Mouse (Mus musculus) liver, embryonic 14.5 days (tissue): ENCODE measurements around the gene 1700025C18Rik. TPM values are rescaled to one million over a fixed set of nuclear protein-coding genes. Genes with fewer than 3 reads are reported as not detected.
A peak's percentile ranks its signal among the peaks of the same experiment; 100 is the strongest.

Source experiments
- ATAC-seq: fragments of 200-750 bp; cut with Nextera tagmentation; 2 replicates; pipeline ENCODE4 v1.8.0; 2017; ENCODE audit warnings: moderate number of reproducible peaks, mild to moderate bottlenecking, moderate library complexity; ENCODE audit not compliant: insufficient read depth
- DNase-seq, 3 experiments: peaks; one replicate each; pipeline ENCODE4 v3.0.0-alpha.2; 2012 to 2013; ENCODE audit warnings: low read depth in 3 of 3, low spot score in 3 of 3
- H3K27ac ChIP-seq: fragments of 300-500 bp; sonication (generic); 2 replicates; pipeline ENCODE4 v1.5.1; 2014; ENCODE audit warnings: moderate library complexity, mild to moderate bottlenecking, control low read depth, inconsistent platforms
- H3K27me3 ChIP-seq: fragments of 300-500 bp; sonication (generic); 2 replicates; pipeline ENCODE4 v1.6.1; 2014; ENCODE audit warnings: mild to moderate bottlenecking, low read length, moderate library complexity; ENCODE audit not compliant: control insufficient read depth, insufficient read depth
- H3K36me3 ChIP-seq: fragments of 300-500 bp; sonication (generic); replicated peaks from 2 replicates; pipeline ENCODE4 v1.6.1; 2014; ENCODE audit warnings: low read depth; ENCODE audit not compliant: control insufficient read depth, insufficient read depth
- H3K4me1 ChIP-seq, 2 experiments: fragments of 200-500 bp in 1 of 2; fragments of 300-500 bp in 1 of 2; sonication (generic) in 1 of 2; replicated peaks; 2 replicates each; pipeline ENCODE4 v1.6.1; 2012 to 2014; ENCODE audit warnings: antibody characterized with exemption in 1 of 2, inconsistent platforms in 1 of 2, low read length in 1 of 2; ENCODE audit not compliant: control insufficient read depth in 2 of 2, insufficient read depth in 2 of 2
- H3K4me2 ChIP-seq: fragments of 300-500 bp; sonication (generic); 2 replicates; pipeline ENCODE4 v1.6.1; 2014; ENCODE audit warnings: low read depth, mild to moderate bottlenecking, control low read depth, moderate library complexity
- H3K4me3 ChIP-seq, 2 experiments: fragments of 200-500 bp in 1 of 2; fragments of 300-500 bp in 1 of 2; sonication (generic) in 1 of 2; 2 replicates each; pipeline ENCODE4 v1.5.1; 2012 to 2014; ENCODE audit warnings: low read depth in 2 of 2, low read length in 2 of 2, mild to moderate bottlenecking in 2 of 2, control low read depth in 1 of 2, inconsistent platforms in 1 of 2, moderate library complexity in 1 of 2; ENCODE audit not compliant: insufficient read depth in 1 of 2
- H3K9ac ChIP-seq: fragments of 300-500 bp; sonication (generic); replicated peaks from 2 replicates; pipeline ENCODE4 v1.6.1; 2014; ENCODE audit warnings: mild to moderate bottlenecking, control low read depth, moderate library complexity
- H3K9me3 ChIP-seq: fragments of 300-500 bp; sonication (generic); 2 replicates; pipeline ENCODE4 v1.6.1; 2016; ENCODE audit warnings: low read length, mixed read lengths; ENCODE audit not compliant: control insufficient read depth
- CTCF ChIP-seq: IDR thresholded peaks from 2 replicates; pipeline ENCODE4 v1.5.1; 2016; ENCODE audit warnings: antibody characterized with exemption, low read depth, control low read depth
- EP300 ChIP-seq: IDR thresholded peaks from 2 replicates; pipeline ENCODE4 v1.6.1; 2016; ENCODE audit warnings: antibody characterized with exemption, low read depth
- WGBS: fragments of 180-500 bp; shearing (Covaris S2); extraction: QIAGEN DNeasy Blood & Tissue Kit; methylation state at CpG from one replicate; pipeline ENCODE4 v1.1.7; 2014; ENCODE audit not compliant: insufficient replicate concordance; 5-methylcytosine and 5-hydroxymethylcytosine counted together
- polyA plus RNA-seq, 2 experiments: library from polyadenylated mRNA; depleted of rRNA in 1 of 2; stranded (reverse) in 1 of 2; unstranded in 1 of 2; fragments of >200 nt; fragmentation: Nextera tagmentation in 1 of 2; extraction: Ambion mirVana in 1 of 2; gene quantifications; 2 replicates each; pipeline versions ENCODE4 v1.2.1 to v1.2.3; 2012 to 2014

The 1700025C18Rik gene
- polyA plus RNA-seq, 2 experiments = not detected

- TF ChIP-seq CTCF (no peak), EP300 (no peak)
- no peaks in the 10 kb centered on the region for H3K9me3 ChIP-seq
- no peaks in the 10 kb centered on the region for H3K4me1 ChIP-seq
- no peak within 1 kb of the TSS for H3K27ac ChIP-seq
- peak within 1 kb of the TSS; percentile 44 for H3K4me2 ChIP-seq
- H3K9ac ChIP-seq = no peak within 1 kb of the TSS
- H3K36me3 ChIP-seq = no peaks in the 10 kb centered on the region
- H3K4me3 ChIP-seq = peak within 1 kb of the TSS; percentile 33 to 56
- no peak for DNase-seq
- 4% methylated on average over 25 of the region's 25 CpGs for WGBS
- ATAC-seq = 0 out of 2 replicates have a peak, but pooled peaks have one; percentile 47
- peaks cover 2% of the 10 kb centered on the region for H3K27me3 ChIP-seq
These were observed 35.4 kb downstream of the 1700025C18Rik start, which contains the start of gene Cd40 for GRCm38 (mm10) chr2:165054888-165055852. Gene Cd40, plus strand, starts transcription at chr2:165055627.

- Histone ChIP-seq H3K27ac (no peak overlapping the region), H3K9ac (no peak overlapping the region), H3K9me3 (no peaks in the 10 kb centered on the region), H3K27me3 (peaks cover 2% of the 10 kb centered on the region; the same call in 1 of the 2 replicates), H3K4me3 (no peak overlapping the region), H3K4me1 (no peaks in the 10 kb centered on the region), H3K4me2 (no peak overlapping the region), H3K36me3 (no peaks in the 10 kb centered on the region)
- no peak for DNase-seq
- WGBS = 40% methylated on average over 11 of the region's 11 CpGs
- TF ChIP-seq CTCF (no peak), EP300 (no peak)
- no peak for ATAC-seq
These were observed 39.0 kb downstream of the 1700025C18Rik start for GRCm38 (mm10) chr2:165051566-165051965.

GRCm38 (mm10) chr2:165050826-165051548 is 39.6 kb downstream of the 1700025C18Rik start:
- H3K4me1 ChIP-seq = no peaks in the 10 kb centered on the region
- H3K36me3 ChIP-seq = no peaks in the 10 kb centered on the region
- no peaks in the 10 kb centered on the region for H3K9me3 ChIP-seq
- H3K27me3 ChIP-seq = peaks cover 2% of the 10 kb centered on the region; the same call in 1 of the 2 replicates
- no peak overlapping the region for H3K9ac ChIP-seq
- H3K4me2 ChIP-seq = no peak overlapping the region
- ATAC-seq (no peak), DNase-seq (no peak)
- 55% methylated on average over 18 of the region's 18 CpGs for WGBS
- H3K4me3 ChIP-seq = no peak overlapping the region
- H3K27ac ChIP-seq = no peak overlapping the region
- TF ChIP-seq CTCF = no peak
- TF ChIP-seq EP300 = no peak

- 63% methylated on average over 5 of the region's 5 CpGs for WGBS
These were observed 41.5 kb downstream of the 1700025C18Rik start for GRCm38 (mm10) chr2:165049044-165049443.

GRCm38 (mm10) chr2:165043729-165044128 is 46.8 kb downstream of the 1700025C18Rik start:
- Histone ChIP-seq H3K9me3 (no peaks in the 10 kb centered on the region), H3K27me3 (no peaks in the 10 kb centered on the region; the same call in 1 of the 2 replicates), H3K4me1 (peaks cover 0 to 6% of the 10 kb centered on the region in 2 experiments; a peak in 1 of 4 replicates), H3K4me3 (no peak overlapping the region), H3K9ac (no peak overlapping the region), H3K36me3 (no peaks in the 10 kb centered on the region), H3K27ac (no peak overlapping the region), H3K4me2 (no peak overlapping the region)
- no peak for ATAC-seq
- DNase-seq = no peak
- 36% methylated on average over 2 of the region's 2 CpGs for WGBS
- TF ChIP-seq EP300 = no peak
- no peak for TF ChIP-seq CTCF

More at GRCm38 (mm10) chr2:165049044-165049443, 41.5 kb downstream of the 1700025C18Rik start:
- no peak overlapping the region for H3K4me3 ChIP-seq
- no peak for DNase-seq
- TF ChIP-seq CTCF = no peak
- TF ChIP-seq EP300 = no peak
- no peaks in the 10 kb centered on the region for H3K36me3 ChIP-seq
- H3K4me1 ChIP-seq = no peaks in the 10 kb centered on the region
- no peak overlapping the region for H3K27ac ChIP-seq
- ATAC-seq = no peak
- H3K27me3 ChIP-seq = peaks cover 2% of the 10 kb centered on the region; the same call in 1 of the 2 replicates
- no peaks in the 10 kb centered on the region for H3K9me3 ChIP-seq
- H3K9ac ChIP-seq = no peak overlapping the region
- H3K4me2 ChIP-seq = no peak overlapping the region
